Mouse (Mus musculus): ENCODE results near the gene Robo1.

The Robo1 gene

GRCm38 (mm10) chr16:72678947-72679558 lies 370.9 kb downstream of the Robo1 start:
- DNase-seq (ENCODE audit: low spot score in 2 of 2): no peak

- DNase-seq (ENCODE audit: low spot score in 2 of 2): no peak
These were observed 377.7 kb downstream of the Robo1 start for GRCm38 (mm10) chr16:72685604-72686479.

DNA sequence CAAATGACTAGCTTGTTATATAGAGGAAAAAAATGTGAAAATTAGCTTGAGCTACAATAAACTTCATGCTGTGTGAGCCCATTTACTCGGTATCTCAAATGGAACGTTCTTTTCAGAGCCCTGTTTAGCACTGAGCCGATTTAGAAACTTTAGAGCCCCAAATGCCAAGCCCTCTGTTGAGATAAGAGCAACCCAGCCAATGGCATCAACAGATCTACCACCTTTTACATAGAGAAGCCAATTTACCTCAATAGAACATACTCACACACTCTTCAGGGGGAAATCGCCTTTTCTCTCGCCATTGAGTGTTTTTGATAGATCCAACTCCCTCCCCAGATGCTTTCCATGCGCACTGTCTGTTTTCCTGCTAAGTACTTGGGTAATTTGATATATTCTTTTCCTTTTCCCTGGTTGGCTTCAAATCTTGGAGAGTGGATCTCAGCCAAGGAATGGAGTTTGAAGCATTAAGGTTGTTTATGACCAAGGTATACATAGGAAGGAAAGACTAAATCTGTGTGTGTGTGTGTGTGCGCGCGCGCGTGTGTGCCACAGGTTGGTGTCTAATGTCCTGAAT lies 378.5 kb downstream of the Robo1 start:
- DNase-seq (ENCODE audit: low spot score in 2 of 2): no peak

DNA sequence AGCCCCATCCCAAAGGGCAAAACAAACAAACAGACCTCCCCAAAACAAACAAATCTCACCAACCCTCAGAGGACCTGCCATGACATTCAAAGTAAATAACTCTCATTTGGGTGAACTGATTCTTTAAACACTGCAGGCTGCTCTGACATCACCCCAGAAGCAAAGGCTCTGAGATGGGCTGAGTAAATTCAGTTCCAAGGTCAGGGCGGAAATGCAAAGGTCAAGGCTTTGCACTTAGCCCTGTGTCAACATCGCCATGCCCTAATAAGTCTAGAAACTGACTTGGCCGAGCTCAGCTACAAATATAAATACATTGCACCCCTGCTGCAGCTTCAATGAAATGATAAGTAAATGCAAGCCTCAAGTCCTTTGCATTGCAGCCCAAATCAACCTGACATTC lies 379.5 kb downstream of the Robo1 start:
- DNase-seq (ENCODE audit: low spot score in 2 of 2): no peak

- no peak for DNase-seq (ENCODE audit: low spot score in 2 of 2)
These were observed 380.1 kb downstream of the Robo1 start for GRCm38 (mm10) chr16:72688185-72688681.

- no peak for DNase-seq (ENCODE audit: low spot score in 2 of 2)
These were observed 383.8 kb downstream of the Robo1 start for GRCm38 (mm10) chr16:72691909-72692308.

GRCm38 (mm10) chr16:72693446-72694274 lies 385.6 kb downstream of the Robo1 start:
- DNase-seq (ENCODE audit: low spot score in 2 of 2): no peak

DNA sequence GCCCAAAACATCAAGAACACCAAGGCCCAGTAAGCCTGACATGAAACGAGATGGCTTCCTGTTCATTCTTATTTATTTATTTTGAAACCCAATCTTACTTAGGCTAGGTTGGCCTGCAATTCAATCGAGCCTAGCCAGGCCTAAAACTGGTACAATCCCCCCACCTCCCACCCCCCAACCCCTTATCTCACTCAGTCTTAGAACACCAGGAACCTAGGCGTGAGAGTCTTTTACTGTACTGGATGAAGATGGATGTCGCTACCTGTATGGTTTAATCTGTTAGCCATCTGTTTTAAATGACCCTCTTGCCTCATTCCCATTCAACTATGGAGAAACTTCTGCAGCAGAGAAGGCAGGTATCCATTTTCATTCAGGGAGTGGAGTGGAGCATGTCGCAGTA lies 386.7 kb downstream of the Robo1 start:
- no peak for DNase-seq (ENCODE audit: low spot score in 2 of 2)

DNA sequence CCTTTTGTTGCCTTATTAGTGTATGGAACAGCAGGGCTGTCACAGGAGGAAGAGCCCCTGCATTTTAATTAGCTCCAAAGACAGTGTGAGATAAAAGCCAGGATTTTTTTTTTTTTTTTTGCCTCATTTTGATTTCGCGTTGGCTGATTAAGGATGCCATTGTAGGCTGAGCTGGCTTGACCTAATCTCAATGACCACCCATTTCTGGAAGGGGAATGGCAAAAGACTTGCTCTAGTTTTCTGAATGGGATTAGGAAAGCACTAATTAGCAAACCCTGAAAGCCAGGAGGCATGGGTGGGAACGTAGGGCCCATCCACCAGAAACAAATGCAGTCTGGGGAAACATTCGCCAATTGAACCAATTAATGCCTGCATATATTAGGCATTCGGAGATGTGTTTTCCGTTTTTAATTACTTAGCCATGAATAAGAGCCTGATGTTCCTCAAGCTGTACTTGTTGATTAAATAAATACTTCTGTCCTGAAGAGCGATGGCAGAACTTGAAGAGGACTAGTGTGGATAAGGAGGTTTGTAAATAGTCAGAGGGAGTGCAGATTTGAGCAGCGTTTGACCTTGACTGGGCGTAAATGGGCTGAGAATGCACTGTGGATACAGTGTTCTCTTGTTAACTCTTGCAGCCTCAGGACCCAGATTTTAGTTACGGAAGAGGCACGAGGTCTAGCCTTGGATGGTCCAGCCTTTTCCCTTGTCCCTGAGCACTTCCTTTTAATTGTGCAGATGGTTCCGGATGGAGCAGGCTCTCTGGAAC lies 391.3 kb downstream of the Robo1 start:
- DNase-seq (ENCODE audit: low spot score in 2 of 2): no peak

- DNase-seq (ENCODE audit: low spot score in 2 of 2): no peak
These were observed 392.2 kb downstream of the Robo1 start for GRCm38 (mm10) chr16:72700297-72700696.

DNA sequence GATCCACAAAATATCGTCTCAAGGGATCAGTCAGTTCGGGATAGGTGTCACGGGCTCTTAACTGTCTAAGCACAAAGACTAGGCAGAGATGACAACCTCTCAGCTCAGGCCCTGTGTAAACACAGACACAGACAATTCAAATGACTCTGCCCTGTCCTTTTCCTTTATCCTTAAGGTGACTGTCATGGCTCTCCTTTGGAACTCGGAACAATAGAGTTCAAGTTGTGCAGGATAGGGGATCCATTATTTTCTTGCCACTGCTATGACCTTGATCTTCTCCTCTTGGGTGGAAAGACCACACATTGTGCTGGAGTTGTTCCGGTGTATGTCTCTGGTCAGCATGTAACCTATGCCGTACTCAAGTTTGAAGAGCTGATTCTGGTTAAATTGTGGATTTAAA lies 395.4 kb downstream of the Robo1 start:
- DNase-seq (ENCODE audit: low spot score in 2 of 2): no peak

DNA sequence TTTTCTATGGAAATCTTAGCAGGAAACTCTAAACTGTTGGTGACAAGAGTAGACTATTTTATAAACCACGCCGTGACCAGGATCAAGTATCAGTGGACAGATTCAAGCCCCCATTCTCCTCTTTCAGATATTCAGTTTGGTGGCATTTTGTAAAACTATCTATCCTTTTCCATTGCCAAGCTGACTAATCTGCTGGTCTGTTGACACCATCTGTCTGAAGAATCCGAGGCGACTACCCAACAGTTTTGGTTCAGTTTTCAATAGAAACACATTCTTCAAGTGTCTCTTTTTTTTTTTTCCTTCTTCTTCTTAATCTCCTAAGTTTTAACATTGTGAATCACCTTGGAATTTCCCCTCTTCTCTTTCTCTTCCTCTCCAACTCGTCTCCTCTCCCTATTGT lies 397.7 kb downstream of the Robo1 start:
- no peak for DNase-seq (ENCODE audit: low spot score in 2 of 2)

DNA sequence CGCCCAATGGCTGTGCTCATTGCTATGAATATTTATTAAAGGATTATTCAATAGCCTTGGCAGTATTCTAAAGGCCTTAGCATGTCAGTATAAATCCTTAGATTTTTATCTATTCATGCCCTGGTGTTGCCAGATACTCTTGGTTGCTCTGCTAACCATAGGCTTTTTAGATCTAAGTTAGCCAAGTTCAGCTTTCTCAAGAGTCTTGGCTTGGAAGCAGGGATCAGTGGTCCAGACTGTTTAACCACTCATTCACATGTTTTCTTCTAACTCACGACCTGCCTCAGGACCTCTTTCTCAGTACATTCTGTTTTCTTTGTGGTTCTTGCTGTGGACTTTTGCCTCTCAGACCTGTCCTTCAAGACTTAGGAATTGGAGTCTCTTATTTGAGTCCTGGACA lies 400.4 kb downstream of the Robo1 start:
- no peak for DNase-seq (ENCODE audit: low spot score in 2 of 2)

DNA sequence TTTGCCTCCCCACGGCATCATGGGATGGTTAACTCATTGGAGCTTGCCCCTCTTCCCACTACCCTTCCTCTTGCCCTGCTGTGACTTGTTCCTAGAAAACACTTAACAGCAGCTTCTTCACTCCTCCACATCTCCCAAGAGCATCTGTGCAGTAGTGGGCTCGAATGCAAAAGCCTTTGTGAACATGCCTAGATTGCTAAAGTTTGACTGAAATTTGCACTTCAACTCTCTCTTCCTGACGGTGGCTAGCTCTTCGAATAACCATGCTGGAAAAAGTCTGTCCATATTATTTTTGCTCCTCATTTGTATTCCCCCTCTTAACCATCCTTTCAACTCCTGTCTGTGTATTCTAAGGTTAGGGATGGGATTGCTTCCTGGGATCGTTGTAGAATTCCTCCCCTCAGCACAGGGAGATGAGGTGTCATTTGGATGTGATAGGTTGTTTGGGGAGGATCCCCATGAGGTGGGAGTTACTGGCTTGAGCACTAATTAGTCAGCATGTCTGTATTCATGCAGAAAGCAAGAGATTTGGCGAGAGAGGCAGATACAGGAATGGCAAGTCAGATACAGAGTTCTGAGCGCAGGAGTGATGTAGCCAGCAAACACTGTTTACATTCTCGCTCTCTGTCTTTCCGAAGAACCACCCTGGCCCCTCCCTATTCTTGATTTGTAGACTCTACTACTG lies 409.2 kb downstream of the Robo1 start:
- DNase-seq (ENCODE audit: low spot score in 2 of 2): no peak

GRCm38 (mm10) chr16:72719063-72719462 lies 411.0 kb downstream of the Robo1 start:
- no peak for DNase-seq (ENCODE audit: low spot score in 2 of 2)

GRCm38 (mm10) chr16:72720979-72721378 lies 412.9 kb downstream of the Robo1 start:
- DNase-seq (ENCODE audit: low spot score in 2 of 2): no peak

DNA sequence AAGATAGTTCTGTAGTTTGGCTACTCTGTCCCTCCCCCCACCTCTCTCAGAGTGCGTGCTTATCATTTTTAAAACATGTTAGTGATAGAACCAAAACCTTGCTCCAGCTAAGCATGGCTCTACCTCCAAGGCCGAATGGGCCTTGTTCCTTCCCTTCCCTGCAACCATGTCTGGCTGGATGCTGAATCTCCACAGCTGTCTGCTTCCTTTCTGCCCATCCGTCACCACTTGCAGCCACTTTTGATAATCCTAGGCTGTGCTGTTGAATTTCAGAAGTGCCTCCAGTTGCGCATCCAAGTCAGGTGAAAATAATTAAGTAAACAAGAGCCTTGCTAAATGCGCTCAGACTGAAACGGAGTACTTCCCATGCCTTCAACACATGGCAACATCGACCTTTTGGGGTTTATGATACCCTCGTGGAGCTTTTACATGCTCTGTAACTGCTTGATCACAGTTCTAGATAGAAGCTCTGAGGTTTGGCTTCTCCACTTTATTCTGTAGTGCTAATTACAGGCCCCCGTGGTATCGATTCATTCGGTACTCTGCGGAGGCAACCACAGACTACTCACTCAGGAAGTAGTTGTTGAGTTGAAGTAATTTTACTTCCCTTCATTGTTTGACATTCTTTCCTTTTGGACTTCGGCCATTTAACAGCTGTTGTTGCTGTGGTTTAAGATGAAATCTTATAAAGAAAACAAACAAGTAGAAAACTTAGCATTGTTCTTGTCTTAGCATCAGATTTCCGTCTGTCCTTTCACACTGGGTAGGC lies 413.8 kb downstream of the Robo1 start:
- no peak for DNase-seq (ENCODE audit: low spot score in 2 of 2)

DNA sequence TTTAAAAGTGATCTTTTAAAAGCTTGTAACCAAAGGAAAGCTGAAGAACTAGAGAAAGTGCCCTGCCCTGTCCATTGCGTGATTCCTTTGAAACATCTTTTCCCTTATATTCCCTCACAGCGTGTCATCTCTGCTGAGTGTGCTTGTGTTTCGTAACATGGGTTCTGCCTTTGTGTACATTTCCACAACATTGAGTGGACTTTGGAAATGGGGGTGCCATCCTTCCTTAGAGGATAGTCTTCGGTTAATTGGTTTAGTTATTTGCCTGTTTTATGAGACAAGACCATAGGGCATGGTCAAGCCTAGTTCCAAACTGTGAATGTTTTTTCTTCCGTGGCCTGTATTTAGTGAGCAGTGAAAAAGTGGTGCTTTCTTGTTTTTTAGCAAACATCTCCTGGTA lies 426.1 kb downstream of the Robo1 start:
- DNase-seq (ENCODE audit: low spot score in 2 of 2): no peak

GRCm38 (mm10) chr16:72735175-72735574 lies 427.1 kb downstream of the Robo1 start:
- no peak for DNase-seq (ENCODE audit: low spot score in 2 of 2)

GRCm38 (mm10) chr16:72735588-72735987 lies 427.5 kb downstream of the Robo1 start:
- no peak for DNase-seq (ENCODE audit: low spot score in 2 of 2)

Measured in spleen, postnatal 36 days (tissue).